Mouse (Mus musculus): ENCODE measurements around the gene 2900011O08Rik.
"Not testable (repeated sequence)": the region's sequence is repeated elsewhere in the genome, so short reads cannot be mapped to it uniquely, and the experiment has no call there.

GRCm38 (mm10) chr16:14068701-14069100 is 82.3 kb downstream of the 2900011O08Rik start:
- TF ChIP-seq CTCF, EP300 (IDR thresholded peaks at IDR 0.05; ENCODE audit: low read depth): not testable (repeated sequence)
